Mouse (Mus musculus) MEL-GATA-1-ER (cell line): Measurements from ENCODE around the gene Adamts8.

Experiments used
- DNase-seq: peaks from one replicate; pipeline ENCODE4 v3.0.0-alpha.2; 2012; ENCODE audit warnings: low read depth; ENCODE audit errors: extremely low read depth

Gene Adamts8

DNA sequence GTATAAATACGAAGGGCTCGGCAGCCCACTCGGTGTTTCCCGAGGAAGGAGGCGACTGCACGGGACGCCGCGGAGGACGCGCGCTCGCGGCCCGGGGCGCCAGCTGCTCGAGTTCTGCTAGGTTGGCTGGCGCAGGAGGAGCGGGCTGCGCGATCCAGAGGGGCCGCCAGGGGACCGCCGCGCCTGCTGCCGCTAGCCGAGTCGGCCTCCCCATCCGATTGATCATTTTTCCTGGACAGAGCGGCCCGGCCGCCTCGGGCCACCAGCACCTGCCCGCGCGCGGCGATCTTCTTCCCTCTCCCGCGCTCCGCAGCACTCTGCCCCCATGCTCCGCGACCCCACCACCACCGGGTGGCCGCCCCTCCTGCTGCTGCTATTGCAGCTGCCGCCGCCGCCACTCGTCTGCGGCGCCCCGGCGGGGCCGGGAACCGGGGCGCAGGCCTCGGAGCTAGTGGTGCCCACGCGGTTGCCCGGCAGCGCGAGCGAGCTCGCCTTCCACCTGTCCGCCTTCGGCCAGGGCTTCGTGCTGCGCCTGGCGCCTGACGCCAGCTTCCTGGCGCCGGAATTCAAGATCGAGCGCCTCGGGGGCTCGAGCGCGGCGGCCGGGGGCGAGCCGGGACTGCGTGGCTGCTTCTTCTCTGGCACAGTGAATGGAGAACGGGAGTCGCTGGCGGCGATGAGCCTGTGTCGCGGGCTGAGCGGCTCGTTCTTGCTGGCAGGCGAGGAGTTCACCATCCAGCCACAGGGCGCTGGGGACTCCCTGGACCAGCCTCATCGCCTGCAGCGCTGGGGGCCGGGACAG, at the start of gene Adamts8:
TSS of gene Adamts8 (plus strand) at position 51 of the 802 bp plus-strand sequence.
- DNase-seq = no peak

- no peak for DNase-seq
Measured at GRCm38 (mm10) chr9:30895618-30896017, 46.7 kb upstream of the Adamts8 start.

- no peak for DNase-seq
Measured at GRCm38 (mm10) chr9:30896752-30897151, 45.6 kb upstream of the Adamts8 start.

GRCm38 (mm10) chr9:30897169-30897568, 45.2 kb upstream of the Adamts8 start:
- no peak for DNase-seq

- DNase-seq = no peak
Measured at GRCm38 (mm10) chr9:30902152-30902551, 40.2 kb upstream of the Adamts8 start.

DNA sequence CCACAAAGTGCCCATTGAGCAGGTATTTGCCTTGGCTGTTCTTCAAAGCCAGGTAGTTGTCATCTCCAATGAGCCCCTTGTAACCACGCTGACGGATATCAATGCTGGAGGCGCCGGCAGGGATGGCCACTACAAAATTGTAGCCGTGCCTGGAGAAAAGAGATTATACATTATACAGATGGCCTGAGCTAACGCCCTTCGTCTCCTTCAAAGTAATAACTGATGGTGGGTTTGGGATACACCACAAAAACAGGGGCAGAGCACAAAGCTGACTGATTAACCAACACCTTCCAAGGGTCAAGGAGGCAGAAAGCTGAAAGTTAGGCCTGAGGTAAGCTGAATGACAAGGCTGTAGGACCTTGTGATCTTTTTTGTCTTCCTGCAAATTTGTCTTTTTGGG, 39.7 kb upstream of the Adamts8 start:
- DNase-seq = no peak

DNA sequence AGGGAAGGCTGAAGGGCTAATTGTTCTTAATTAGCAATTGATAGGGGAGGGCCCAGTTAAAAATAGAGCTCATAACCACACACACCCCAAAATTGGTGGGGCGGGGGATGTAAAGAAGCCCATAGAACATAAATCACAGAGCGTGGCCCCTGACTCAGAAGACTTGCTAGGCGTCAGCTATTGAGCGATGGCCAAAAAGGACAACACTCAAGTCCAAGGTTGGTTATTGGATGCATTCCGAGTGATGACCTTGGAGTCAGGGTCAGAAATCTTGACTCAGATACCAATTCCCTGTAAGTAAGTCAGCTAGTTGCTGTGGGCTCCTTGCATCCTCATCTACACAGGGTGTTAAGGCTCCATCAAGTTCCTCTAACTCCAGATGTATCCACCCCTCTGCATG, 39.1 kb upstream of the Adamts8 start:
- no peak for DNase-seq

- DNase-seq = no peak
Measured at GRCm38 (mm10) chr9:30905861-30906260, 36.5 kb upstream of the Adamts8 start.

DNA sequence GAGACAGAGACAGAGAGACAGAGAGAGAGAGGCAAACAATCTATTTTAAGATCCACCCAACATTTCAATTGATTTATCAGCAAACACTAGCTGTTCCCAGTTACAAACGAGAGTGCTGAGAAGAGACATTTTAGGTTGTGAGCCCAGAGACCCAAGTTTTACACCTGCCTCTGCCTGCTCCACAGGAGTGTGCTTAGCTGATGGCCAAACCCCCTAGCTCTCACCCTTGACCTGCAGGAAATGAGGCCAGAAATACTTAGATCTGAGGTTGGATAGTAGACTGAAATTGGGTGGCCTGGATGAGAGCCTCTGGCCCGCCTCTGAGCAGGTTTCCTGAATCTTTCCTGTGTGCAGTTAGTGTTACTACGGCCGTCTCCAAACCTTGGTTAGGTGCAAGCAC, 35.9 kb upstream of the Adamts8 start:
- DNase-seq = no peak

DNA sequence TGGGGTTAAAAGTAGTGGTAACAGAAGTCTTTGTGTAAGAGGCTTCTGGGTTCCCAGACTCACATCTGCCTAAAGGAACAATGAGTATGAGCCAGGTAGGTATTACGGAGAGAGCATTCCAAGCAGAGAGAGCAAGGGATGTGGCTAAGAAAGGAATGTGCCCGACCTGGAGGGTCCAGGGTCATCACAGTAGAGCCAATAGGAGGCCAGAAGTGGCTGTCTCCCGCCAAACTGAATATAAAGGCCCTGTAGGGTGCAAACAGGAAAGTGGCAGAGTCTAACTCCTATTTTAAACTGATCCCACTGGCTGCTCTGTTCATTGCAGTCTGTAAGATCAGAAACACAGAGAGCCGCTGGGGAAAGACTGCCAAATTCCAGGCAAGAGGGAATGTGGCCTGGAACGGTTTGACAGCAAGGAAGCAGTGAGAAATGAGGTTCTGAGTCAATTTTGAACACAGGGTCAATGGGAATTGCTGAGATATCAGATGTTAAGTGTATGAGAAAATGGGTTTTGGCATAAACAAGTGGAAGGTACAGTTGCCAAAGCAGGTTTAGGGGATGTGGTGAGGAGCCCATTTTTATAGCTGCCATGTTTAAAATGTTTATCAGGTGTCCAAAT, 34.6 kb upstream of the Adamts8 start:
- no peak for DNase-seq

DNA sequence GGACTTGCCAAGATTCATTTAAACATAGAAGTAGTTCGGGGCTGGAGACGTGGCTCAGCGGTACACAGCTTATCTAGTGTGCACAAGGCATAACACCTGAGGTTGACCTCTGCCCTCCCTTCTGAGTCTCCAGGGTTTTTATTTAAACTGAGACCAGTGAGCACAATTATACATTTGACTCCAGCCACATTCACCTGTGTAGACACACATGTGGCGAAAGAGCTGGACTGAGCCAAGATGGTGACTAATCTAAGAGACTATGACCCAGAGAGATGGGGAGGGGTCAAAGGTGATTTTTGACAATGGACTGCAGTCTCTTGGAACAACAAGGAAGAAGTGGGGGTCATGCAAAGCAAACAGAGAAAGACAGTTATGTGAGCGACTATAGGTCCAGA, 34.1 kb upstream of the Adamts8 start:
- no peak for DNase-seq

DNA sequence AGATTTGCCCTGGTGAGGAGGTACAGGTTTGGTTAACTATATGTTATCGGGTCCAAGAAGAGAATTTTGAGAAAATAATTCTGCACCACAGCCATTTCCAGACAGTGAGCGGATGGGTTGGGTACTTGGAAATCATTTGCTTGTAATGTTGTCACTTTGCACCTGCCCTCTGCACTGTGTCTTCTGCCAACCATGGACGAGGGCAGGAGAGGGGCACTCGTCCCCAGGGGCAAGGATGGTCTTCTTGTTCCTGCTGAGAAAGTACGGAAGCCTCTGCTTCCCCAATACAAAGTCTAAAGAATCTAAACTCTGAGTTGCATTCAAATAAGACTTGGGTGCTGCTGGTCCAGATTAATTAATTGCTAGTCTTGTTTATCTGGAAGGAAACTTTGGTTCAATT, 33.4 kb upstream of the Adamts8 start:
- DNase-seq = no peak

GRCm38 (mm10) chr9:30910491-30910890, 31.9 kb upstream of the Adamts8 start:
- no peak for DNase-seq

DNA sequence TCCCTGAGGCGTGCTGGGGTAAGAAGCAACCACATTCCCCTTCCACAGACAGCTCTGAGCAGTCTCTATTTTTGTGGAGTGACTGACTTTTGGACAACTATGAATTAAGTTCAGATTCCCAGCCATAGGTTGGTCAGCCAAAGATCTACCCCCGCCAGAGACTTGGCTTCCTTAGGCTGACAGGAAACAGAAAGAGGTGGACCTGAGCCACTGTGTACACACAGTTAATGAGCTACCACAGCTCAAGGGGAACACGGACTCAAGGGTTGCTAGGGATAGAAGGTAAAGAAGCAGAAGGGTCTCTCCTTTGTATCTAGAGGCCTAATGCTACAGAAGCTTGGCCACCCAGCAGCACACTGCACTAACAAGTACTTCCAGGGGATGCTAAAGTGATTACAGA, 30.2 kb upstream of the Adamts8 start:
- DNase-seq = no peak

- no peak for DNase-seq
Measured at GRCm38 (mm10) chr9:30913429-30913828, 28.9 kb upstream of the Adamts8 start.

DNA sequence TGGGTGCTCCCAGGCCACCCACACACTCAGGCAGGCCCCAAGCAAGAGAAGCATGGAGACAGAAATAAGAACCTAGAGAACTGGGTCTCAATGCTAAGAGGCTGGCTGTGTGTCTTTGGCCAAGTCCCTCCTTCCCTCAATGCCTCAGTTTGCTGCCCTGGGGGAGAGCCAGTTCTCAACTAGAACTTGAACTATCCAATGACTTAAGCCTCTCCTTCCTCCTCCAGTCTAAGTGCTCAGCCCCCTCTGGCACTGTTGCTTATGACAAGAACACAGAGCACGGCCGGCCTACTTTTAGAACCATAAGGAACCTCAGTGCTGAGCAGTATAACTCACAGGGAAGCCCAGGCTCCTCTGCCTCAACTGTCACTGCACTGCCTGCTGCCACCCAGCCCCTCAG, 28.1 kb upstream of the Adamts8 start:
- no peak for DNase-seq

DNA sequence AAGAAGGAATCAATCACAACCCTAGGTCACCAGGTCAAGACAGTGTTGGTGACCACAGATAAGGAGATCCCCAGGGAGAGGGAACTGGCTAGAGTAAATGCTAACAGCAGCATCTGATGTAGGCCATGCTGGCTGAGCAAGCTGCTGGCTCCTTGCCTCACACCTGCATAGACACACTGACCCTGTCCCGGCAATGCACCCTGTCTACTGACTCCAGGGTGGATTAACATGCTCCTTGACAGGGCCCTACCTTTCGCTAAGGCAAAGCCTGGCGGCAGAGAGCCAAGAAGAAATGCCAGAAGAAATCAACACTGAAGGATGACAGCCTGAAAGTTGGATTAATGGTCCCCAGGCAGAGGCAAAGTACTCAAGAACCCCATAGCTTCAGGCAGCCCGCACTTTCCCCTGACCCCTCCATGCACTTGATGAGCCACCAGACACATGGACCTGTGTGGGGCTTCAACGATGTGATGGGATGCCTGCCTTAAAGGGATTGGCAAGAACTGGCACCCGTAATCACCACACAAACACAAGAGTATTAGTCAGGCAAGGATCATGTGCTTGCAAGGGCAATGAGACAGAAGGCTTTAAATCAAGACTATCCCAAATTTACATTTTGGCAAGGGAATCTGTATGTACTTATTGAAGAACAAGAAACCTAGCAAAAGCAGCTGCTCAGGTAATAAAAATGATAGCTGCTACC, 25.9 kb upstream of the Adamts8 start:
- DNase-seq = no peak

DNA sequence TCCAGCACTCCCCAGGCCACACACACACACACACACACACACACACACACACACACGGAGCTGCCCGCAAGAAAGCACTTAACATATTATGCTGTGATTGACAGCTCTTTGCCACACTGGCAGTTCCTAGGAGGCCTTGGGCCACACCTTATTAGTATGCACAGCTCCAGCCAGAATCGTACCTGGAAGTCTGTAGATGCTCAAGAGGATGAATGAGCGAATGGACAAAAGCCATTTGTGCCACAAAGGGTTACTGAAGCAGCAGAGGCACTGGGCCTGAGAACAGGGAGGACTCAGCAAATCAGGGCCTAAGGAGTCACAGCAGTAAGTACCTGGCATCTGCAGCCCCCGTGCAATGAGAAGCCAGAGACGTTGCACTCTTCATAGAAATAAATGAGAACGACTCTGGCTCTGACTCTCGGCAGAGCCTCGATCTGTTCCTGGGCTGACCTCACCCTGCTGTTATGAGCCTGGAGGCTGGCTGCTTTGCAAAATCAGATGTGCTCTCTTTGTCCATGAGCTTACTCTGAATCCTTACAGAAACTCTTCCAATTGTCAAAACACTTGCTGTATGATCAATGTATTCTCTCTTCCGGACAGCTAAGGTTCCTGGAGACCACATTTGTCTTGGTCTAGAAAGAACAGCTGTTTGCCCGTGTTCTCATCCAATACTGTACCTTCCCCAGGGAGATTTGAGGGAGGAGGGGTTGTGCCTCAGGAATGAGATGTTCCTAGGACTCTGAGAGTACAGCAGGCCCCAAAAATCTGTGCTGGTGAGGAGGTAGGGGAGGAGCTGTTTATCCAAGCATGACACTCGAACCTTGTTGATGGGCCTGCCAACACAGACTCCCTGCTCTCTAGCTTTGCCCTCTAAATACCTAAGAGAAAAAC, 23.7 kb upstream of the Adamts8 start:
- DNase-seq = no peak

GRCm38 (mm10) chr9:30919686-30920085, 22.7 kb upstream of the Adamts8 start:
- no peak for DNase-seq

GRCm38 (mm10) chr9:30920736-30921135, 21.6 kb upstream of the Adamts8 start:
- DNase-seq = no peak
